Mouse (Mus musculus): ENCODE results near the gene Ccdc152. TPM values are rescaled to one million over a fixed set of nuclear protein-coding genes. Genes with fewer than 3 reads are reported as not detected.

The Ccdc152 gene
- total and polyA plus RNA-seq, 3 experiments: 0.16 TPM; not detected in 2

DNA sequence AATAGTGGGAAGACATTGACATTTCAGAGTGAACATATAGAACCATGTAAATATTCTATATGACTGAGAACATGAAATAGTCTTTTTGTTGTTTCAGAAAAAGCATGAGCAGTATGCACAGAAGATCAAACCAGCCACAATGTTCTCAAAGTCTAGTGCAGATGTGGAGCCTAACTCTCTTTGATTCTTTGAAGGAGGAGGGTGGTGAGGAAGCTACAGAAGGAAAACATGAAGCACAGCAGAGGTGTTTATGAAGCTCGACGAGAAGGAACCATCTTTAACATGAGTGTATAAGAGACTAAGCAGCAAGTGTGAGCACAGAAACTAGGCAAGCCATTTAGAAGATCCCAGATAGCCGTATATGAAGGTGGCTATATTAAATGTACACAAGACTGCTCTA is 6.5 kb upstream of the Ccdc152 start:
- Histone ChIP-seq H3K9me3 (replicated peaks) (no peaks in the 10 kb centered on the region), H3K36me3 (replicated peaks) (no peaks in the 10 kb centered on the region), H3K27me3 (ENCODE audit: insufficient read depth, low read length) (no peaks in the 10 kb centered on the region), H3K4me3 (ENCODE audit: low read depth, low read length) (no peak overlapping the region), H3K4me1 (ENCODE audit: insufficient read depth, low read depth, low read length) (no peaks in the 10 kb centered on the region)
- DNase-seq (ENCODE audit: low spot score) (no peak), ATAC-seq (ENCODE audit: extremely low read depth, insufficient number of reproducible peaks, low FRiP score, poor library complexity, severe bottlenecking) (no peak)
- TF ChIP-seq GATA2 (IDR thresholded peaks at IDR 0.05; ENCODE audit: borderline replicate concordance, low read depth, low read length) (no peak), TAL1 (conservative IDR thresholded peaks at IDR 0.05; ENCODE audit: low read depth, low read length) (no peak), CTCF (IDR thresholded peaks at IDR 0.05; ENCODE audit: low read depth, low read length) (no peak), GATA1 (IDR thresholded peaks at IDR 0.05; ENCODE audit: borderline replicate concordance, low read length) (no peak), POLR2AphosphoS5 (IDR thresholded peaks at IDR 0.05; ENCODE audit: insufficient replicate concordance, low read depth, low read length) (no peak)

DNA sequence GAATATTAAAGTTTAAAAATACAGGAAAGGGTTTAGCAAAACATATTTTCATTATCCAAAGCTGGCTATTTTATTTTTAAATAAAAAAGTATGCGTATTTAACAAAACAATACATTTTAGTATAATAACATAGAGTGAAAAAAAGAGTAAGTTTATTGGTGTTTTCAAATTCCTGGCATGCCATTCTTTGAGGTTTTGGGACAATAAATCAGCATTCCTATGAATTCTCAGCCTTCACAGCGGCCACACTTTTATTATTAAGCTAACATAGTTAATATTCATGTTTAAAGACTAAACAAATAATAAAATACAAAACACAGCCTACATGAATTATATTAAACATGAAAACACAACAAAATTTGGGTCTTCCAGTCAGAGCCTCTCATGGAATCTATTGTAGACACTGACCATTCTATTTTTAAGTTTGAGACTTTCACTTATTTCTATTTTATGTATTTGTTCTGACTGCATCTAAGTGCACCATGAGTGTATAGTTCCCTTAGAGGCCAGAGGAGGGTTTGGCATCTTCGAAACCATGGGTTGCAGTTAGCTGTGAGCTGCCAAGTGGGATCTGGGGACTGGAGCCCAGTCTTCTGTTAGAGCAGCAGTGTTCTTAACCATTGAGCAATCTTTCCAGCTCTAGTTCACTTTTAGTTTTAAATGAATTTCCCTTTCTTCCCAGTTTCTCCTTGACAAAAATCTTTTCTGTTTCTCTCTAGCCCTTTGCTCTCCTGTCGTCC is 2.8 kb downstream of the Ccdc152 start:
- H3K27me3 ChIP-seq (ENCODE audit: insufficient read depth, low read length): no peaks in the 10 kb centered on the region
- H3K9me3 ChIP-seq (replicated peaks): no peaks in the 10 kb centered on the region
- DNase-seq (ENCODE audit: low spot score): no peak
- H3K36me3 ChIP-seq (replicated peaks): no peaks in the 10 kb centered on the region
- no peak for TF ChIP-seq GATA1 (IDR thresholded peaks at IDR 0.05; ENCODE audit: borderline replicate concordance, low read length)
- TF ChIP-seq CTCF (IDR thresholded peaks at IDR 0.05; ENCODE audit: low read depth, low read length): no peak
- no peak for TF ChIP-seq GATA2 (IDR thresholded peaks at IDR 0.05; ENCODE audit: borderline replicate concordance, low read depth, low read length)
- TF ChIP-seq TAL1 (conservative IDR thresholded peaks at IDR 0.05; ENCODE audit: low read depth, low read length): no peak
- TF ChIP-seq POLR2AphosphoS5 (IDR thresholded peaks at IDR 0.05; ENCODE audit: insufficient replicate concordance, low read depth, low read length): no peak
- no peaks in the 10 kb centered on the region for H3K4me1 ChIP-seq (ENCODE audit: insufficient read depth, low read depth, low read length)
- ATAC-seq (ENCODE audit: extremely low read depth, insufficient number of reproducible peaks, low FRiP score, poor library complexity, severe bottlenecking): no peak
- H3K4me3 ChIP-seq (ENCODE audit: low read depth, low read length): no peak overlapping the region

DNA sequence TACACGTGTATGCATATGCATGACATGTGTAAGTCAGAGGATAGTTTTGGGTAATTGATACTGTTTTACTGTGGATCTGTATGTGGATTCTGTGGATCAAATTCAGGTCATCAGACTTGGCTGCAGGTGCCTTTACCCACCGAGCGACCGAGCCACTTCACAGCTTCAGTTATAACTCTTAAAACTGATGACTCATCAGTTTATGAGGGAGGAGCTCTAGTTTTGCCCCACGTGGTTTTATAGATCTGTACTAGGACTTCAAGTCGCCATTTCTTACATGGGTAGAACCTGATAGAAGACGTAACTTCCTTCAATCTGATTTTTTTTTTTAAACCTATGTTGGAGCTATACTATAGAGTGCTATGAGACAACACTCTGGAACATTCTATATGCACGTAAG is 5.7 kb downstream of the Ccdc152 start:
- DNase-seq (ENCODE audit: low spot score) (no peak), ATAC-seq (ENCODE audit: extremely low read depth, insufficient number of reproducible peaks, low FRiP score, poor library complexity, severe bottlenecking) (no peak)
- Histone ChIP-seq H3K4me1 (ENCODE audit: insufficient read depth, low read depth, low read length) (no peaks in the 10 kb centered on the region), H3K4me3 (ENCODE audit: low read depth, low read length) (no peak overlapping the region), H3K9me3 (replicated peaks) (no peaks in the 10 kb centered on the region), H3K36me3 (replicated peaks) (no peaks in the 10 kb centered on the region), H3K27me3 (ENCODE audit: insufficient read depth, low read length) (no peaks in the 10 kb centered on the region)
- TF ChIP-seq CTCF (IDR thresholded peaks at IDR 0.05; ENCODE audit: low read depth, low read length) (no peak), TAL1 (conservative IDR thresholded peaks at IDR 0.05; ENCODE audit: low read depth, low read length) (no peak), GATA1 (IDR thresholded peaks at IDR 0.05; ENCODE audit: borderline replicate concordance, low read length) (no peak), POLR2AphosphoS5 (IDR thresholded peaks at IDR 0.05; ENCODE audit: insufficient replicate concordance, low read depth, low read length) (no peak), GATA2 (IDR thresholded peaks at IDR 0.05; ENCODE audit: borderline replicate concordance, low read depth, low read length) (no peak)

DNA sequence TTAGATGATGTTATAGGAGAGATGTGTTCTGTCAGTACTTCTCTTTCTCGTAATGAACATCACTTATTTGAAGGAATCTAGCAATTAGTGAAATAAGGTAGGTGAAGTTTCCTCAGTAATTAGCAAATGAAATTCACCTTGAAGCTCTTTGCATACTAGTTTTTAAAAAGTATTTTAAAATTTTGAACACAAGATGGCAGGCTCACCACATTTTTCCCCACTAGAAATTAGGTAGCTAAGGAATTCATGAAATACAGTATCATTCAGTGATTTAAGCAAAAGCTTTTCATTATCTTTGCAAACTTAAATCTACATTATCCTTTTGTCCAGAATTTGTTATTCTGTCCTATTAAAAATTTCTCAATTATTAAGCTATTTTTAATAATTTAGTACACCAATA is 7.3 kb downstream of the Ccdc152 start:
- ATAC-seq (ENCODE audit: extremely low read depth, insufficient number of reproducible peaks, low FRiP score, poor library complexity, severe bottlenecking) (no peak), DNase-seq (ENCODE audit: low spot score) (no peak)
- Histone ChIP-seq H3K27me3 (ENCODE audit: insufficient read depth, low read length) (no peaks in the 10 kb centered on the region), H3K4me1 (ENCODE audit: insufficient read depth, low read depth, low read length) (no peaks in the 10 kb centered on the region), H3K36me3 (replicated peaks) (no peaks in the 10 kb centered on the region), H3K4me3 (ENCODE audit: low read depth, low read length) (no peak overlapping the region), H3K9me3 (replicated peaks) (no peaks in the 10 kb centered on the region)
- TF ChIP-seq CTCF (IDR thresholded peaks at IDR 0.05; ENCODE audit: low read depth, low read length): no peak
- no peak for TF ChIP-seq GATA1 (IDR thresholded peaks at IDR 0.05; ENCODE audit: borderline replicate concordance, low read length)
- no peak for TF ChIP-seq POLR2AphosphoS5 (IDR thresholded peaks at IDR 0.05; ENCODE audit: insufficient replicate concordance, low read depth, low read length)
- no peak for TF ChIP-seq GATA2 (IDR thresholded peaks at IDR 0.05; ENCODE audit: borderline replicate concordance, low read depth, low read length)
- TF ChIP-seq TAL1 (conservative IDR thresholded peaks at IDR 0.05; ENCODE audit: low read depth, low read length): no peak

DNA sequence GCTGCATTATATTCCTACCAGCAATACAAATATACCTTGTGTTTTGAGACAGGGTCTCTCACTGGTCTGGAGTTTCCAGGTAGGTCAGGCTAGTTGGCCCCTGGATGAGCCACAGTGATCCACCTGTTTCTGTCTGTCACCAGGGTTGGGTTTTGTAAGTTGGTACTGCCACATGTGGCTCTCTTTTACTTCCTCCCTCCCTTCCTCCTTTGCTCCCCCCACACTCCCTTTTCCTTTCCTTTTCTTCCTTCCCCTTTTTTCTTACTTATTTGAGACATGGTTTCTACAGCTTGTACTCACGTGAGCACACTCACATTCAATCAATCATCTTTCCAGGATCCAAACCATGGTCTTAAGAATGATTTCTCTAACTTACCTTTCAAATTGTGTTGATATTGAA is 9.8 kb downstream of the Ccdc152 start:
- Histone ChIP-seq H3K27me3 (ENCODE audit: insufficient read depth, low read length) (no peaks in the 10 kb centered on the region), H3K4me3 (ENCODE audit: low read depth, low read length) (no peak overlapping the region), H3K4me1 (ENCODE audit: insufficient read depth, low read depth, low read length) (no peaks in the 10 kb centered on the region), H3K36me3 (replicated peaks) (no peaks in the 10 kb centered on the region), H3K9me3 (replicated peaks) (no peaks in the 10 kb centered on the region)
- no peak for ATAC-seq (ENCODE audit: extremely low read depth, insufficient number of reproducible peaks, low FRiP score, poor library complexity, severe bottlenecking)
- no peak for DNase-seq (ENCODE audit: low spot score)
- TF ChIP-seq POLR2AphosphoS5 (IDR thresholded peaks at IDR 0.05; ENCODE audit: insufficient replicate concordance, low read depth, low read length) (no peak), GATA1 (IDR thresholded peaks at IDR 0.05; ENCODE audit: borderline replicate concordance, low read length) (no peak), TAL1 (conservative IDR thresholded peaks at IDR 0.05; ENCODE audit: low read depth, low read length) (no peak), CTCF (IDR thresholded peaks at IDR 0.05; ENCODE audit: low read depth, low read length) (no peak), GATA2 (IDR thresholded peaks at IDR 0.05; ENCODE audit: borderline replicate concordance, low read depth, low read length) (no peak)

DNA sequence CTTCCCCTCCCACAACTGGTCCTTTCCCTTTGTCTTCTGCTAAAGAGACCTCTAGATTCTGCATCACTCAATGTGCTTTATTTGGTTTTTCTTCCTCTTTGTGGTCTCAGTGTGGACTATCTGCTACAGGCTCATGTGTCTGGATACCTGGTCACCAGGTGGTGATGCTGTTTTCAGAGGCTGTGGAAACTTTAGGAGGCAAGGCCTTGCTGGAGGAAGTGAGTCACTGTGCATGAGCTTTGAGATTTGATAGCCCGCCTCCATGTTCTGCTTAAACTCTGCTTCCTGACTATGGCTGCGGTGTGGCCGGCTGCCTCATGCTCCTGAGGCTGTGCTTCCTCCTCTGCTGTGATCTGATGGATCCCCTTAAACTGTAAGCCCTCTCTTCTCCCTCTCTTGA is 12.9 kb downstream of the Ccdc152 start:
- Histone ChIP-seq H3K9me3 (replicated peaks) (no peaks in the 10 kb centered on the region), H3K36me3 (replicated peaks) (no peaks in the 10 kb centered on the region), H3K4me1 (ENCODE audit: insufficient read depth, low read depth, low read length) (no peaks in the 10 kb centered on the region), H3K4me3 (ENCODE audit: low read depth, low read length) (no peak overlapping the region), H3K27me3 (ENCODE audit: insufficient read depth, low read length) (no peaks in the 10 kb centered on the region)
- ATAC-seq (ENCODE audit: extremely low read depth, insufficient number of reproducible peaks, low FRiP score, poor library complexity, severe bottlenecking) (no peak), DNase-seq (ENCODE audit: low spot score) (no peak)
- TF ChIP-seq POLR2AphosphoS5 (IDR thresholded peaks at IDR 0.05; ENCODE audit: insufficient replicate concordance, low read depth, low read length): no peak
- no peak for TF ChIP-seq GATA2 (IDR thresholded peaks at IDR 0.05; ENCODE audit: borderline replicate concordance, low read depth, low read length)
- no peak for TF ChIP-seq CTCF (IDR thresholded peaks at IDR 0.05; ENCODE audit: low read depth, low read length)

All from G1E (cell line).